Mouse (Mus musculus) right cerebral cortex, postnatal 10 days (tissue): ENCODE data around the gene Prkd2.

Source experiments
- DNase-seq, 2 experiments: peaks; one replicate each; pipeline ENCODE4 v3.0.0; 2021; ENCODE audit warnings: low spot score in 2 of 2

Prkd2 gene

GRCm38 (mm10) chr7:16842645-16843063, at the start of gene Prkd2:
Prkd2 (plus strand) TSS chr7:16842902.
- DNase-seq = peak; percentile 94

- no peak for DNase-seq
Observed at GRCm38 (mm10) chr7:16793010-16793725, 49.5 kb upstream of the Prkd2 start.

GRCm38 (mm10) chr7:16794886-16795285, 47.8 kb upstream of the Prkd2 start:
- DNase-seq = no peak

- DNase-seq = no peak
Observed at GRCm38 (mm10) chr7:16804409-16805028, 38.2 kb upstream of the Prkd2 start.

- no peak for DNase-seq
Observed at GRCm38 (mm10) chr7:16807936-16808335, 34.8 kb upstream of the Prkd2 start.

- no peak for DNase-seq
Observed at GRCm38 (mm10) chr7:16808647-16809046, 34.1 kb upstream of the Prkd2 start.

- DNase-seq = peak; percentile 79 to 82
Observed at GRCm38 (mm10) chr7:16809739-16810138, 33.0 kb upstream of the Prkd2 start.

- no peak for DNase-seq
Observed at GRCm38 (mm10) chr7:16810399-16810919, 32.2 kb upstream of the Prkd2 start.

- DNase-seq = peak; percentile 74 to 76
Observed at GRCm38 (mm10) chr7:16810920-16811648, 31.6 kb upstream of the Prkd2 start.

GRCm38 (mm10) chr7:16811649-16812070, 31.0 kb upstream of the Prkd2 start:
- DNase-seq = no peak

- DNase-seq = no peak
Observed at GRCm38 (mm10) chr7:16812505-16812904, 30.2 kb upstream of the Prkd2 start.

GRCm38 (mm10) chr7:16815351-16815941, 27.3 kb upstream of the Prkd2 start, which contains the start of gene Strn4:
Strn4 (plus strand) TSS chr7:16815889.
- DNase-seq = peak; percentile 71 to 85

- peak; percentile 89 to 92 for DNase-seq
Observed at GRCm38 (mm10) chr7:16816078-16816474, 26.6 kb upstream of the Prkd2 start.

- DNase-seq = peak in 1 of 2 experiments; percentile 62
Observed at GRCm38 (mm10) chr7:16816475-16817122, 26.1 kb upstream of the Prkd2 start, which contains the start of gene Fkrp. Fkrp (minus strand) TSS chr7:16816732.

GRCm38 (mm10) chr7:16817693-16818092, 25.0 kb upstream of the Prkd2 start:
- DNase-seq = no peak

- no peak for DNase-seq
Observed at GRCm38 (mm10) chr7:16819794-16820193, 22.9 kb upstream of the Prkd2 start.

- no peak for DNase-seq
Observed at GRCm38 (mm10) chr7:16820271-16820763, 22.4 kb upstream of the Prkd2 start.

- DNase-seq = peak in 1 of 2 experiments; percentile 46
Observed at GRCm38 (mm10) chr7:16821091-16821490, 21.6 kb upstream of the Prkd2 start.

- DNase-seq = peak; percentile 83 to 87
Observed at GRCm38 (mm10) chr7:16821669-16822101, 21.0 kb upstream of the Prkd2 start.

GRCm38 (mm10) chr7:16823734-16824133, 19.0 kb upstream of the Prkd2 start:
- peak; percentile 78 to 85 for DNase-seq

GRCm38 (mm10) chr7:16825785-16826184, 16.9 kb upstream of the Prkd2 start:
- DNase-seq = peak in 1 of 2 experiments; percentile 29
